13 mouse cellular contexts compared by ENCODE assay signal in the genomic region with DNA sequence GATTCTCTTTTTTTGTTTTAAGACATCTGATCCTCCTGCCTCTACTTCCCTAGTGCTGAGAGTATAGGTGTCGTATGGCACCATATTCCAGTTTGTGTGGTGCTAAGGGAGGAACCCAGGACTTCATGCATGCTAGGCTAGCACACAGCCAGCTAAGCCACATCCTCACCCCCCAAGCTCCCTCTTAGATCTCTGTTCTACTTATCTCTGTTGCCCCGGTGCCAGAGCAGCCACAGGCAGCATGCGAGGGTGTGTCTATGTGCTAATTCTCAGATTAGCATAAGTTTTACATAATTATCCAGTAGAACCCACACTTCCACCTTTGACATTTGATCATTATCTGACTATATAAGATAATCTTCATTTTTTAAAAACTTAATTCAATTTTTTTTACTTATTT.
"Had no signal": no experiment of that assay in that cellular context is flagged by ENCODE, and none has a peak within 500 bp of the region (broad histone marks: within the 10 kb centered on the region; RNA-seq: fewer than 3 reads in every experiment).

No protein-coding gene starts in this region.

- H3K4me3 ChIP-seq: left cerebral cortex, adult 2 months; limb, embryonic 10.5 days; liver, embryonic 15.5 days; midbrain, embryonic 10.5 days; midbrain, embryonic 15.5 days; stomach, embryonic 15.5 days had no signal

- H3K4me1 ChIP-seq: limb, embryonic 10.5 days; midbrain, embryonic 10.5 days; midbrain, embryonic 15.5 days; stomach, embryonic 15.5 days had no signal

- DNase-seq: kidney, adult 9 months; kidney, postnatal 10 days; kidney, postnatal 4 days; lung, embryonic 14.5 days; right cerebral cortex, postnatal 14 days; thymus, postnatal 4 days had no signal

- H3K27me3 ChIP-seq: liver, embryonic 15.5 days; midbrain, embryonic 15.5 days; stomach, embryonic 15.5 days had no signal

- ATAC-seq: intestine, embryonic 16.5 days; midbrain, embryonic 15.5 days had no signal

- H3K27ac ChIP-seq: left cerebral cortex, adult 2 months; limb, embryonic 10.5 days; liver, embryonic 15.5 days; midbrain, embryonic 10.5 days; midbrain, embryonic 15.5 days; stomach, embryonic 15.5 days had no signal

- H3K36me3 ChIP-seq: limb, embryonic 10.5 days; liver, embryonic 15.5 days; midbrain, embryonic 10.5 days; midbrain, embryonic 15.5 days; stomach, embryonic 15.5 days had no signal
